Mouse (Mus musculus) midbrain, postnatal 0 days (tissue): ENCODE results near the gene Foxa3. TPM values are rescaled to one million over a fixed set of nuclear protein-coding genes. Genes with fewer than 3 reads are reported as not detected.

ENCODE experiments used
- ATAC-seq: fragments of 200-750 bp; cut with Nextera tagmentation; 2 replicates; pipeline ENCODE4 v1.8.0; 2017; ENCODE audit warnings: moderate number of reproducible peaks, mild to moderate bottlenecking, moderate TSS enrichment, moderate library complexity; ENCODE audit not compliant: low FRiP score
- DNase-seq: peaks from one replicate; pipeline ENCODE4 v3.0.0-alpha.2; 2015; ENCODE audit warnings: low spot score
- H3K27ac ChIP-seq: fragments of 300-500 bp; sonication (generic); 2 replicates; pipeline ENCODE4 v1.5.1; 2014; ENCODE audit warnings: low read depth, mild to moderate bottlenecking, low read length, mixed read lengths
- H3K27me3 ChIP-seq: fragments of 300-500 bp; sonication (generic); 2 replicates; pipeline ENCODE4 v1.6.1; 2014; ENCODE audit warnings: low read length, control low read depth, mixed read lengths; ENCODE audit not compliant: insufficient read depth
- H3K36me3 ChIP-seq: fragments of 300-500 bp; sonication (generic); 2 replicates; pipeline ENCODE4 v1.6.1; 2014; ENCODE audit warnings: low read length, control low read depth, mixed read lengths; ENCODE audit not compliant: insufficient read depth
- H3K4me1 ChIP-seq: fragments of 300-500 bp; sonication (generic); 2 replicates; pipeline ENCODE4 v1.6.1; 2014; ENCODE audit warnings: mild to moderate bottlenecking, control low read depth, antibody characterized with exemption, low read length, mixed read lengths; ENCODE audit not compliant: insufficient read depth
- H3K4me2 ChIP-seq: fragments of 300-500 bp; sonication (generic); 2 replicates; pipeline ENCODE4 v1.6.1; 2014; ENCODE audit warnings: low read depth, mild to moderate bottlenecking, low read length, mixed read lengths; ENCODE audit not compliant: poor library complexity, severe bottlenecking
- H3K4me3 ChIP-seq: fragments of 300-500 bp; sonication (generic); 2 replicates; pipeline ENCODE4 v1.5.1; 2014; ENCODE audit warnings: low read depth, mild to moderate bottlenecking, low read length, moderate library complexity
- H3K9ac ChIP-seq: fragments of 300-500 bp; sonication (generic); replicated peaks from 2 replicates; pipeline ENCODE4 v1.6.1; 2014; ENCODE audit warnings: mild to moderate bottlenecking, low read length, moderate library complexity, mixed read lengths; ENCODE audit not compliant: poor library complexity, severe bottlenecking
- H3K9me3 ChIP-seq: fragments of 300-500 bp; sonication (generic); 2 replicates; pipeline ENCODE4 v1.6.1; 2016; ENCODE audit warnings: low read length, control low read depth
- CTCF ChIP-seq: IDR thresholded peaks from 2 replicates; pipeline ENCODE4 v1.5.1; 2016; ENCODE audit warnings: antibody characterized with exemption, mild to moderate bottlenecking
- WGBS: fragments of 180-500 bp; shearing (Covaris S2); extraction: QIAGEN DNeasy Blood & Tissue Kit; methylation state at CpG from one replicate; pipeline ENCODE4 v1.1.7; 2014; 5-methylcytosine and 5-hydroxymethylcytosine counted together
- polyA plus RNA-seq: library from polyadenylated mRNA; unstranded; fragments of >200 nt; fragmentation: Nextera tagmentation; extraction: Ambion mirVana; gene quantifications from 2 replicates; pipeline ENCODE4 v1.2.1, GENCODE M21; 2015
- total RNA-seq: library from RNA; depleted of rRNA; stranded (reverse); fragments of >200 nt; gene quantifications from 2 replicates; pipeline ENCODE4 v1.2.3, GENCODE M21; 2014

Gene Foxa3
- total and polyA plus RNA-seq, 2 experiments from 2014 or later, result not detected

GRCm38 (mm10) chr7:19012025-19012621, 11.2 kb downstream of the Foxa3 start:
- Histone ChIP-seq H3K9ac (peak overlapping the region; percentile 14; the same call in 1 of the 2 replicates), H3K4me2 (peak overlapping the region; percentile 46), H3K27me3 (no peaks in the 10 kb centered on the region), H3K36me3 (0 out of 2 replicates have a peak, but pooled peaks cover 6% of the 10 kb centered on the region), H3K9me3 (no peaks in the 10 kb centered on the region), H3K4me1 (no peaks in the 10 kb centered on the region), H3K27ac (no peak overlapping the region), H3K4me3 (peak overlapping the region; percentile 22; the same call in 1 of the 2 replicates)
- ATAC-seq (no peak), DNase-seq (no peak)
- WGBS, result 3% methylated on average over 27 of the region's 31 CpGs
- TF ChIP-seq CTCF, result no peak

- 85% methylated on average over 7 of the region's 7 CpGs for WGBS
- Histone ChIP-seq H3K4me1 (peaks cover 3% of the 10 kb centered on the region), H3K36me3 (peaks cover 12% of the 10 kb centered on the region), H3K4me3 (no peak overlapping the region), H3K9me3 (no peaks in the 10 kb centered on the region), H3K9ac (no peak overlapping the region), H3K27me3 (no peaks in the 10 kb centered on the region), H3K4me2 (no peak overlapping the region), H3K27ac (no peak overlapping the region)
- no peak for DNase-seq
- TF ChIP-seq CTCF, result no peak
- ATAC-seq, result no peak
Measured at GRCm38 (mm10) chr7:19010581-19010980, 12.8 kb downstream of the Foxa3 start.

- no peak overlapping the region for H3K4me2 ChIP-seq
- no peak overlapping the region for H3K4me3 ChIP-seq
- H3K36me3 ChIP-seq, result peaks cover 16% of the 10 kb centered on the region
- no peaks in the 10 kb centered on the region for H3K27me3 ChIP-seq
- no peak for TF ChIP-seq CTCF
- ATAC-seq, result no peak
- no peak overlapping the region for H3K27ac ChIP-seq
- no peak overlapping the region for H3K9ac ChIP-seq
- 84% methylated on average over 13 of the region's 13 CpGs for WGBS
- DNase-seq, result no peak
- H3K4me1 ChIP-seq, result peaks cover 14% of the 10 kb centered on the region
- H3K9me3 ChIP-seq, result no peaks in the 10 kb centered on the region
Measured at GRCm38 (mm10) chr7:19007026-19007977, 16.0 kb downstream of the Foxa3 start.

- TF ChIP-seq CTCF, result peak; percentile 100
- peak; percentile 91 for DNase-seq
- Histone ChIP-seq H3K9me3 (no peaks in the 10 kb centered on the region), H3K4me2 (no peak overlapping the region), H3K36me3 (peaks cover 16% of the 10 kb centered on the region), H3K27me3 (no peaks in the 10 kb centered on the region), H3K4me3 (no peak overlapping the region), H3K27ac (no peak overlapping the region), H3K4me1 (peaks cover 14% of the 10 kb centered on the region), H3K9ac (no peak overlapping the region)
- WGBS, result 9% methylated on average over 12 of the region's 12 CpGs
- no peak for ATAC-seq
Measured at GRCm38 (mm10) chr7:19006476-19006875, 16.9 kb downstream of the Foxa3 start.

GRCm38 (mm10) chr7:19005417-19006121, 17.8 kb downstream of the Foxa3 start:
- no peaks in the 10 kb centered on the region for H3K27me3 ChIP-seq
- DNase-seq (no peak), ATAC-seq (no peak)
- 79% methylated on average over 34 of the region's 34 CpGs for WGBS
- H3K9ac ChIP-seq, result peak overlapping the region; percentile 91; the same call in 1 of the 2 replicates
- no peak for TF ChIP-seq CTCF
- H3K27ac ChIP-seq, result no peak overlapping the region
- H3K4me3 ChIP-seq, result peak overlapping the region; percentile 80; the same call in 1 of the 2 replicates
- peaks cover 21% of the 10 kb centered on the region for H3K36me3 ChIP-seq
- H3K4me2 ChIP-seq, result peak overlapping the region; percentile 95
- H3K4me1 ChIP-seq, result peaks cover 14% of the 10 kb centered on the region
- no peaks in the 10 kb centered on the region for H3K9me3 ChIP-seq
